Mouse (Mus musculus): ENCODE measurements around the gene Arg1.

Arg1 gene

GRCm38 (mm10) chr10:24912576-24912975 lies 14.7 kb downstream of the Arg1 start:
- DNase-seq (ENCODE audit: low spot score): no peak

- no peak for DNase-seq (ENCODE audit: low spot score)
Measured at GRCm38 (mm10) chr10:24911199-24911598, 16.1 kb downstream of the Arg1 start.

- no peak for DNase-seq (ENCODE audit: low spot score)
Measured at GRCm38 (mm10) chr10:24905627-24906026, 21.7 kb downstream of the Arg1 start.

GRCm38 (mm10) chr10:24895927-24896326 lies 31.4 kb downstream of the Arg1 start:
- DNase-seq (ENCODE audit: low spot score): no peak

- no peak for DNase-seq (ENCODE audit: low spot score)
Measured at GRCm38 (mm10) chr10:24888343-24888742, 38.9 kb downstream of the Arg1 start.

- DNase-seq (ENCODE audit: low spot score): no peak
Measured at GRCm38 (mm10) chr10:24886008-24886407, 41.3 kb downstream of the Arg1 start.

- no peak for DNase-seq (ENCODE audit: low spot score)
Measured at GRCm38 (mm10) chr10:24873624-24874023, 53.7 kb downstream of the Arg1 start.

GRCm38 (mm10) chr10:24869760-24870290 lies 57.5 kb downstream of the Arg1 start, which contains the start of gene Med23:
Med23 (plus strand) TSS chr10:24869986.
- DNase-seq (ENCODE audit: low spot score): peak; percentile 95
